Mouse (Mus musculus) spleen, postnatal 36 days (tissue): Measurements from ENCODE around the gene Mdm2.

ENCODE experiments used
- DNase-seq, 2 experiments: peaks; one replicate each; pipeline ENCODE4 v3.0.0; 2022; ENCODE audit warnings: low spot score in 2 of 2, mixed read lengths in 1 of 2

The Mdm2 gene

GRCm38 (mm10) chr10:117682858-117683733 is 27.5 kb downstream of the Mdm2 start:
- no peak for DNase-seq

GRCm38 (mm10) chr10:117681999-117682857 is 28.3 kb downstream of the Mdm2 start:
- DNase-seq = peak in 1 of 2 experiments; percentile 16

- no peak for DNase-seq
These were observed 29.0 kb downstream of the Mdm2 start for GRCm38 (mm10) chr10:117681543-117681942.

- no peak for DNase-seq
These were observed 29.6 kb downstream of the Mdm2 start for GRCm38 (mm10) chr10:117680868-117681513.

- no peak for DNase-seq
These were observed 30.5 kb downstream of the Mdm2 start for GRCm38 (mm10) chr10:117679963-117680473.

- no peak for DNase-seq
These were observed 31.4 kb downstream of the Mdm2 start for GRCm38 (mm10) chr10:117679029-117679686.

- no peak for DNase-seq
These were observed 32.2 kb downstream of the Mdm2 start for GRCm38 (mm10) chr10:117678357-117678756.

- no peak for DNase-seq
These were observed 32.9 kb downstream of the Mdm2 start for GRCm38 (mm10) chr10:117677494-117678236.

- DNase-seq = peak in 1 of 2 experiments; percentile 48
These were observed 33.8 kb downstream of the Mdm2 start for GRCm38 (mm10) chr10:117676644-117677313.

GRCm38 (mm10) chr10:117676036-117676643 is 34.4 kb downstream of the Mdm2 start:
- no peak for DNase-seq

GRCm38 (mm10) chr10:117675096-117676035 is 35.2 kb downstream of the Mdm2 start:
- DNase-seq = peak; percentile 58 to 66

- DNase-seq = no peak
These were observed 36.1 kb downstream of the Mdm2 start for GRCm38 (mm10) chr10:117674359-117675019.

GRCm38 (mm10) chr10:117673913-117674312 is 36.6 kb downstream of the Mdm2 start:
- DNase-seq = no peak

GRCm38 (mm10) chr10:117672693-117673092 is 37.9 kb downstream of the Mdm2 start:
- no peak for DNase-seq

GRCm38 (mm10) chr10:117671930-117672666 is 38.5 kb downstream of the Mdm2 start:
- no peak for DNase-seq

GRCm38 (mm10) chr10:117671266-117671665 is 39.3 kb downstream of the Mdm2 start:
- no peak for DNase-seq

GRCm38 (mm10) chr10:117670791-117671190 is 39.8 kb downstream of the Mdm2 start:
- DNase-seq = no peak
